8 mouse cellular contexts compared by ENCODE assay signal in genomic region chr2:180218677-180219076, GRCm38 (mm10). TPM values are rescaled to one million over a fixed set of nuclear protein-coding genes. Genes with fewer than 3 reads are reported as not detected.
DNase-seq lines count a peak whose midpoint lies in the region; ATAC-seq lines count a peak whose summit lies in the region.

No protein-coding gene starts in this region.

- H3K9me3 ChIP-seq in neural tube, embryonic 13.5 days, result no peaks in the 10 kb centered on the region
- H3K9me3 ChIP-seq in heart, embryonic 14.5 days (ENCODE audit: control insufficient read depth, low read length), result no peaks in the 10 kb centered on the region
- H3K9me3 ChIP-seq in stomach, embryonic 15.5 days, result no peaks in the 10 kb centered on the region

- peaks cover 39% of the 10 kb centered on the region for H3K4me1 ChIP-seq in neural tube, embryonic 13.5 days (replicated peaks)
- peaks cover 47 to 56% of the 10 kb centered on the region in 2 experiments for H3K4me1 ChIP-seq in heart, embryonic 14.5 days (ENCODE audit: control insufficient read depth in 2 of 2, insufficient read depth in 2 of 2, low read length in 2 of 2)
- peaks cover 80% of the 10 kb centered on the region for H3K4me1 ChIP-seq in stomach, embryonic 15.5 days

- ATAC-seq in neural tube, embryonic 13.5 days (ENCODE audit: low read depth), result no peak
- no peak for ATAC-seq in heart, embryonic 14.5 days (ENCODE audit: insufficient number of reproducible peaks, insufficient read depth, low FRiP score, low read depth)
- ATAC-seq in stomach, embryonic 15.5 days (ENCODE audit: insufficient read depth, low FRiP score, low read depth), result no peak

- peaks cover 12% of the 10 kb centered on the region for H3K27me3 ChIP-seq in neural tube, embryonic 13.5 days
- no peaks in the 10 kb centered on the region for H3K27me3 ChIP-seq in heart, embryonic 14.5 days (ENCODE audit: control insufficient read depth, insufficient read depth, low read length)
- H3K27me3 ChIP-seq in stomach, embryonic 15.5 days (replicated peaks), result no peaks in the 10 kb centered on the region

- no peak overlapping the region for H3K9ac ChIP-seq in neural tube, embryonic 13.5 days
- H3K9ac ChIP-seq in heart, embryonic 14.5 days (ENCODE audit: low read length), result peak overlapping the region; percentile 41; the same call in 1 of the 2 replicates
- no peak overlapping the region for H3K9ac ChIP-seq in stomach, embryonic 15.5 days

- DNase-seq in neural tube, embryonic 10.5 days (ENCODE audit: extremely low spot score, low spot score), result no peak
- peak; percentile 86 to 87 for DNase-seq in kidney, postnatal 36 days
- DNase-seq in cerebellum, postnatal 4 days (ENCODE audit: low spot score in 2 of 2), result no peak
- no peak for DNase-seq in thymus, postnatal 10 days (ENCODE audit: low spot score in 2 of 2)
- DNase-seq in cerebellum, postnatal 14 days, result no peak

- no peaks in the 10 kb centered on the region for H3K36me3 ChIP-seq in neural tube, embryonic 13.5 days
- peaks cover 8% of the 10 kb centered on the region; the same call in 1 of the 2 replicates for H3K36me3 ChIP-seq in heart, embryonic 14.5 days (ENCODE audit: control insufficient read depth, insufficient read depth, low read length)
- H3K36me3 ChIP-seq in stomach, embryonic 15.5 days, result no peaks in the 10 kb centered on the region

- H3K4me3 ChIP-seq in neural tube, embryonic 13.5 days, result no peak overlapping the region
- no peak overlapping the region for H3K4me3 ChIP-seq in heart, embryonic 14.5 days (ENCODE audit: control insufficient read depth in 1 of 2, insufficient read depth in 1 of 2, low read depth in 1 of 2, low read length in 2 of 2)
- no peak overlapping the region for H3K4me3 ChIP-seq in stomach, embryonic 15.5 days (replicated peaks)

- H3K4me2 ChIP-seq in neural tube, embryonic 13.5 days, result no peak overlapping the region
- H3K4me2 ChIP-seq in heart, embryonic 14.5 days (ENCODE audit: low read length), result no peak overlapping the region
- H3K4me2 ChIP-seq in stomach, embryonic 15.5 days, result no peak overlapping the region

- peak overlapping the region; percentile 23; the same call in 1 of the 2 replicates for H3K27ac ChIP-seq in neural tube, embryonic 13.5 days (replicated peaks)
- peak overlapping the region; percentile 38 to 57 for H3K27ac ChIP-seq in heart, embryonic 14.5 days (replicated peaks in 1 of 2; ENCODE audit: control insufficient read depth in 1 of 2, insufficient read depth in 1 of 2, low read depth in 2 of 2, low read length in 2 of 2)
- H3K27ac ChIP-seq in stomach, embryonic 15.5 days, result peak overlapping the region; percentile 45; the same call in 1 of the 2 replicates

- 40% methylated on average over 5 of the region's 5 CpGs for WGBS in neural tube, embryonic 13.5 days
- 34% methylated on average over 5 of the region's 5 CpGs for WGBS in heart, embryonic 14.5 days
- WGBS in stomach, embryonic 15.5 days, result 45% methylated on average over 5 of the region's 5 CpGs

RNA-seq across cellular contexts. Expression of gene Lama5, which starts 7.0 kb away (rescaled TPM):
- polyA plus RNA-seq in neural tube, embryonic 13.5 days (2015; fragmentation: Nextera tagmentation; extraction: Ambion mirVana), result 2.0 and 2.4 TPM in 2 replicates
- polyA plus RNA-seq in heart, embryonic 14.5 days (2014; fragmentation: Nextera tagmentation; extraction: Ambion mirVana), result 30.5 and 32.7 TPM in 2 replicates
- 45.6 and 47.5 TPM in 2 replicates for polyA plus RNA-seq in stomach, embryonic 15.5 days (2015; fragmentation: Nextera tagmentation; extraction: Ambion mirVana)

RNA-seq across cellular contexts. Expression of gene Rps21, which starts 38.5 kb away (rescaled TPM):
- polyA plus RNA-seq in neural tube, embryonic 13.5 days (2015; fragmentation: Nextera tagmentation; extraction: Ambion mirVana), result 362 and 435 TPM in 2 replicates
- polyA plus RNA-seq in heart, embryonic 14.5 days (2014; fragmentation: Nextera tagmentation; extraction: Ambion mirVana), result 386 and 447 TPM in 2 replicates
- polyA plus RNA-seq in stomach, embryonic 15.5 days (2015; fragmentation: Nextera tagmentation; extraction: Ambion mirVana), result 516 and 531 TPM in 2 replicates

RNA-seq across cellular contexts. Expression of gene Adrm1, which starts 47.4 kb away (rescaled TPM):
- 190 and 208 TPM in 2 replicates for polyA plus RNA-seq in neural tube, embryonic 13.5 days (2015; fragmentation: Nextera tagmentation; extraction: Ambion mirVana)
- 102 and 109 TPM in 2 replicates for polyA plus RNA-seq in heart, embryonic 14.5 days (2014; fragmentation: Nextera tagmentation; extraction: Ambion mirVana)
- 141 and 172 TPM in 2 replicates for polyA plus RNA-seq in stomach, embryonic 15.5 days (2015; fragmentation: Nextera tagmentation; extraction: Ambion mirVana)

RNA-seq across cellular contexts. Expression of gene Cables2, which starts 54.6 kb away (rescaled TPM):
- polyA plus RNA-seq in neural tube, embryonic 13.5 days (2015; fragmentation: Nextera tagmentation; extraction: Ambion mirVana), result 22.0 and 23.9 TPM in 2 replicates
- polyA plus RNA-seq in heart, embryonic 14.5 days (2014; fragmentation: Nextera tagmentation; extraction: Ambion mirVana), result 15.1 and 16.1 TPM in 2 replicates
- polyA plus RNA-seq in stomach, embryonic 15.5 days (2015; fragmentation: Nextera tagmentation; extraction: Ambion mirVana), result 14.5 and 15.2 TPM in 2 replicates

Comparison
In these comparisons a context has a peak if more than half of its experiments do, and no peak if none do; other contexts are left out.
1. DNase-seq: peak in kidney, postnatal 36 days (2 of 2); none in neural tube, embryonic 10.5 days (single experiment), cerebellum, postnatal 4 days (0 of 2), thymus, postnatal 10 days (0 of 2) and cerebellum, postnatal 14 days (0 of 2).
2. Peak in every context shown above with its lines, with median percentiles within 50 percentile points of each other: H3K27ac ChIP-seq.